Mouse (Mus musculus): Measurements from ENCODE around the gene Cep295. TPM values are rescaled to one million over a fixed set of nuclear protein-coding genes. Genes with fewer than 3 reads are reported as not detected.

The Cep295 gene
- polyA plus RNA-seq, 1 experiment from 2014 or later, result 4.6 TPM

- Histone ChIP-seq H3K36me3 (ENCODE audit: control insufficient read depth, insufficient read depth, low read length) (peaks cover 19% of the 10 kb centered on the region), H3K27ac (replicated peaks) (no peak overlapping the region), H3K4me1 (replicated peaks; ENCODE audit: control insufficient read depth, insufficient read depth) (0 out of 2 replicates have a peak, but pooled peaks cover 3% of the 10 kb centered on the region), H3K4me2 (replicated peaks; ENCODE audit: low read depth) (no peak overlapping the region), H3K9ac (ENCODE audit: low read length) (no peak overlapping the region), H3K9me3 (ENCODE audit: control insufficient read depth, low read length) (no peaks in the 10 kb centered on the region), H3K27me3 (ENCODE audit: control insufficient read depth, insufficient read depth, low read length) (no peaks in the 10 kb centered on the region), H3K4me3 (ENCODE audit: low read depth, low read length) (no peak overlapping the region)
- DNase-seq (ENCODE audit: low spot score) (no peak), ATAC-seq (ENCODE audit: low FRiP score, low TSS enrichment) (no peak)
- WGBS, result 26% methylated on average over 4 of the region's 4 CpGs
- TF ChIP-seq CTCF (IDR thresholded peaks at IDR 0.05; ENCODE audit: low read depth) (no peak), EP300 (optimal IDR thresholded peaks at IDR 0.05) (no peak)
These were observed 48.2 kb downstream of the Cep295 start for GRCm38 (mm10) chr9:15309425-15309824.

- H3K4me1 ChIP-seq (replicated peaks; ENCODE audit: control insufficient read depth, insufficient read depth), result 0 out of 2 replicates have a peak, but pooled peaks cover 3% of the 10 kb centered on the region
- 36% methylated on average over 2 of the region's 2 CpGs for WGBS
- H3K27me3 ChIP-seq (ENCODE audit: control insufficient read depth, insufficient read depth, low read length), result no peaks in the 10 kb centered on the region
- H3K9me3 ChIP-seq (ENCODE audit: control insufficient read depth, low read length), result no peaks in the 10 kb centered on the region
- H3K4me3 ChIP-seq (ENCODE audit: low read depth, low read length), result no peak overlapping the region
- ATAC-seq (ENCODE audit: low FRiP score, low TSS enrichment) (no peak), DNase-seq (ENCODE audit: low spot score) (no peak)
- no peak overlapping the region for H3K27ac ChIP-seq (replicated peaks)
- no peak for TF ChIP-seq CTCF (IDR thresholded peaks at IDR 0.05; ENCODE audit: low read depth)
- no peak for TF ChIP-seq EP300 (optimal IDR thresholded peaks at IDR 0.05)
- peaks cover 19% of the 10 kb centered on the region for H3K36me3 ChIP-seq (ENCODE audit: control insufficient read depth, insufficient read depth, low read length)
- no peak overlapping the region for H3K9ac ChIP-seq (ENCODE audit: low read length)
- no peak overlapping the region for H3K4me2 ChIP-seq (replicated peaks; ENCODE audit: low read depth)
These were observed 49.3 kb downstream of the Cep295 start for GRCm38 (mm10) chr9:15308254-15308653.

GRCm38 (mm10) chr9:15307257-15307656 lies 50.3 kb downstream of the Cep295 start:
- Histone ChIP-seq H3K9me3 (ENCODE audit: control insufficient read depth, low read length) (no peaks in the 10 kb centered on the region), H3K4me2 (replicated peaks; ENCODE audit: low read depth) (peak overlapping the region; percentile 76), H3K36me3 (ENCODE audit: control insufficient read depth, insufficient read depth, low read length) (peaks cover 14% of the 10 kb centered on the region), H3K4me1 (replicated peaks; ENCODE audit: control insufficient read depth, insufficient read depth) (0 out of 2 replicates have a peak, but pooled peaks cover 3% of the 10 kb centered on the region), H3K27me3 (ENCODE audit: control insufficient read depth, insufficient read depth, low read length) (no peaks in the 10 kb centered on the region), H3K4me3 (ENCODE audit: low read depth, low read length) (peak overlapping the region; percentile 86), H3K9ac (ENCODE audit: low read length) (peak overlapping the region; percentile 98), H3K27ac (replicated peaks) (no peak overlapping the region)
- WGBS, result 5% methylated on average over 6 of the region's 6 CpGs
- TF ChIP-seq CTCF (IDR thresholded peaks at IDR 0.05; ENCODE audit: low read depth) (no peak), EP300 (optimal IDR thresholded peaks at IDR 0.05) (no peak)
- no peak for ATAC-seq (ENCODE audit: low FRiP score, low TSS enrichment)
- no peak for DNase-seq (ENCODE audit: low spot score)

- Histone ChIP-seq H3K36me3 (ENCODE audit: control insufficient read depth, insufficient read depth, low read length) (peaks cover 10% of the 10 kb centered on the region), H3K9me3 (ENCODE audit: control insufficient read depth, low read length) (no peaks in the 10 kb centered on the region), H3K4me2 (replicated peaks; ENCODE audit: low read depth) (peak within 1 kb of the TSS; percentile 76), H3K27ac (replicated peaks) (peak within 1 kb of the TSS; percentile 95), H3K4me3 (ENCODE audit: low read depth, low read length) (peak within 1 kb of the TSS; percentile 86), H3K9ac (ENCODE audit: low read length) (peak within 1 kb of the TSS; percentile 98), H3K4me1 (replicated peaks; ENCODE audit: control insufficient read depth, insufficient read depth) (0 out of 2 replicates have a peak, but pooled peaks cover 3% of the 10 kb centered on the region), H3K27me3 (ENCODE audit: control insufficient read depth, insufficient read depth, low read length) (no peaks in the 10 kb centered on the region)
- DNase-seq (ENCODE audit: low spot score), result no peak
- no peak; the same call in 1 of the 2 replicates for ATAC-seq (ENCODE audit: low FRiP score, low TSS enrichment)
- TF ChIP-seq EP300 (optimal IDR thresholded peaks at IDR 0.05), result no peak
- no peak for TF ChIP-seq CTCF (IDR thresholded peaks at IDR 0.05; ENCODE audit: low read depth)
- under 1% methylated on average over 35 of the region's 35 CpGs for WGBS
These were observed 51.0 kb downstream of the Cep295 start, which contains the start of gene 4931406C07Rik for GRCm38 (mm10) chr9:15306398-15307119. Gene 4931406C07Rik, minus strand, starts transcription at chr9:15306448.

- Histone ChIP-seq H3K27ac (replicated peaks) (peak within 1 kb of the TSS; percentile 95), H3K4me1 (replicated peaks; ENCODE audit: control insufficient read depth, insufficient read depth) (0 out of 2 replicates have a peak, but pooled peaks cover 3% of the 10 kb centered on the region), H3K9ac (ENCODE audit: low read length) (peak within 1 kb of the TSS; percentile 98), H3K4me3 (ENCODE audit: low read depth, low read length) (peak within 1 kb of the TSS; percentile 86), H3K4me2 (replicated peaks; ENCODE audit: low read depth) (peak within 1 kb of the TSS; percentile 76), H3K36me3 (ENCODE audit: control insufficient read depth, insufficient read depth, low read length) (peaks cover 10% of the 10 kb centered on the region), H3K9me3 (ENCODE audit: control insufficient read depth, low read length) (no peaks in the 10 kb centered on the region), H3K27me3 (ENCODE audit: control insufficient read depth, insufficient read depth, low read length) (no peaks in the 10 kb centered on the region)
- DNase-seq (ENCODE audit: low spot score) (peak; percentile 97), ATAC-seq (ENCODE audit: low FRiP score, low TSS enrichment) (peak; percentile 97)
- 12% methylated on average over 42 of the region's 45 CpGs for WGBS
- TF ChIP-seq CTCF (IDR thresholded peaks at IDR 0.05; ENCODE audit: low read depth) (no peak), EP300 (optimal IDR thresholded peaks at IDR 0.05) (peak; percentile 83)
These were observed 51.8 kb downstream of the Cep295 start, which contains the start of gene Taf1d for GRCm38 (mm10) chr9:15305503-15306397. Gene Taf1d, plus strand, starts transcription at chr9:15306214.

Data from stomach, postnatal 0 days (tissue).